Mouse (Mus musculus): ENCODE measurements at regions not wholly inside any gene's neighbourhood (a gene's known extent, or its start where the extent isn't known, plus 50 kb on each side); places are given as distances from the start of the nearest gene placed in this dataset.

- in situ Hi-C loops (cut with MboI; ENCODE audit: low pct_ligation_motif_present, low pct_unique_long_range_greater_than_20kb, low sequenced_read_pairs), result no loop called here
- no peaks in the 10 kb centered on the region for H3K79me2 ChIP-seq (replicated peaks; ENCODE audit: control insufficient read depth, extremely low read depth, insufficient read depth, poor library complexity, severe bottlenecking)
- H3K4me3 ChIP-seq (replicated peaks in 1 of 3; ENCODE audit: low read depth in 2 of 3, low read length in 2 of 3, poor library complexity in 1 of 3), result no peak overlapping the region
- no peak overlapping the region for H3K9ac ChIP-seq (ENCODE audit: insufficient read depth, low read depth)
- no peak for TF ChIP-seq USF1 (IDR thresholded peaks at IDR 0.05; ENCODE audit: low read depth, low read length)
- TF ChIP-seq POLR2A (IDR thresholded peaks at IDR 0.05; ENCODE audit: low read depth, low read length), result no peak
- TF ChIP-seq ZNF384 (IDR thresholded peaks at IDR 0.05; ENCODE audit: low read depth, low read length), result no peak
- no peak for TF ChIP-seq GABPA (IDR thresholded peaks at IDR 0.05; ENCODE audit: insufficient replicate concordance, low read depth, low read length)
- no peak for TF ChIP-seq BHLHE40 (IDR thresholded peaks at IDR 0.05; ENCODE audit: low read depth, low read length)
- TF ChIP-seq ZMIZ1 (IDR thresholded peaks at IDR 0.05; ENCODE audit: low read depth, low read length), result no peak
- TF ChIP-seq JUND (conservative IDR thresholded peaks at IDR 0.05; ENCODE audit: low read depth, low read length), result no peak
- TF ChIP-seq UBTF (IDR thresholded peaks at IDR 0.05; ENCODE audit: low read depth, low read length), result no peak
- no peak for TF ChIP-seq HCFC1 (IDR thresholded peaks at IDR 0.05; ENCODE audit: low read depth, low read length)
- TF ChIP-seq MAFK (IDR thresholded peaks at IDR 0.05; ENCODE audit: insufficient replicate concordance, low read length), result no peak
- no peak for TF ChIP-seq E2F4 (IDR thresholded peaks at IDR 0.05; ENCODE audit: insufficient replicate concordance, low read depth, low read length)
- H3K9me3 ChIP-seq (replicated peaks; ENCODE audit: low read length), result no peaks in the 10 kb centered on the region
- H3K4me1 ChIP-seq (ENCODE audit: control insufficient read depth in 1 of 2, insufficient read depth in 2 of 2), result peaks cover 3 to 13% of the 10 kb centered on the region in 2 experiments; a peak in 3 of 4 replicates
- H3K27ac ChIP-seq (ENCODE audit: insufficient read depth, low read depth), result no peak overlapping the region
- no peak for DNase-seq (ENCODE audit: extremely low read depth)
- H3K4me2 ChIP-seq (ENCODE audit: insufficient read depth, low read depth, poor library complexity, severe bottlenecking), result no peak overlapping the region
- H3K27me3 ChIP-seq (replicated peaks), result no peaks in the 10 kb centered on the region
- no peaks in the 10 kb centered on the region for H3K36me3 ChIP-seq (replicated peaks in 1 of 2; ENCODE audit: control insufficient read depth in 1 of 2, insufficient read depth in 1 of 2, low read length in 1 of 2)
- dilution Hi-C loops (cut with MboI; ENCODE audit: extremely low pct_ligation_motif_present, extremely low pct_unique_long_range_greater_than_20kb, low sequenced_read_pairs), result no loop called here
Observed at GRCm38 (mm10) chr2:116942321-116942791, 63.9 kb downstream of the Tmco5 start.

GRCm38 (mm10) chr2:116948538-116948937 lies 70.0 kb downstream of the Tmco5 start:
- in situ Hi-C loops (cut with MboI; ENCODE audit: low pct_ligation_motif_present, low pct_unique_long_range_greater_than_20kb, low sequenced_read_pairs), result no loop called here

More at GRCm38 (mm10) chr2:116948538-116948937, 70.0 kb downstream of the Tmco5 start:
- Histone ChIP-seq H3K9me3 (replicated peaks; ENCODE audit: low read length) (peaks cover 6% of the 10 kb centered on the region), H3K4me3 (replicated peaks in 1 of 3; ENCODE audit: low read depth in 2 of 3, low read length in 2 of 3, poor library complexity in 1 of 3) (no peak overlapping the region), H3K4me2 (ENCODE audit: insufficient read depth, low read depth, poor library complexity, severe bottlenecking) (no peak overlapping the region), H3K4me1 (ENCODE audit: control insufficient read depth in 1 of 2, insufficient read depth in 2 of 2) (peaks cover 4 to 11% of the 10 kb centered on the region in 2 experiments; a peak in 3 of 4 replicates), H3K79me2 (replicated peaks; ENCODE audit: control insufficient read depth, extremely low read depth, insufficient read depth, poor library complexity, severe bottlenecking) (no peaks in the 10 kb centered on the region), H3K27me3 (replicated peaks) (no peaks in the 10 kb centered on the region), H3K27ac (ENCODE audit: insufficient read depth, low read depth) (no peak overlapping the region), H3K36me3 (replicated peaks in 1 of 2; ENCODE audit: control insufficient read depth in 1 of 2, insufficient read depth in 1 of 2, low read length in 1 of 2) (no peaks in the 10 kb centered on the region), H3K9ac (ENCODE audit: insufficient read depth, low read depth) (no peak overlapping the region)
- TF ChIP-seq RCOR1 (conservative IDR thresholded peaks at IDR 0.05; ENCODE audit: low read depth, low read length) (no peak), JUN (IDR thresholded peaks at IDR 0.05; ENCODE audit: insufficient read depth, low read depth, low read length) (no peak), GABPA (IDR thresholded peaks at IDR 0.05; ENCODE audit: insufficient replicate concordance, low read depth, low read length) (no peak), BHLHE40 (IDR thresholded peaks at IDR 0.05; ENCODE audit: low read depth, low read length) (no peak), EP300 (IDR thresholded peaks at IDR 0.05; ENCODE audit: low read length) (no peak), ELF1 (IDR thresholded peaks at IDR 0.05; ENCODE audit: low read depth, low read length) (no peak), E2F4 (IDR thresholded peaks at IDR 0.05; ENCODE audit: insufficient replicate concordance, low read depth, low read length) (no peak), USF1 (IDR thresholded peaks at IDR 0.05; ENCODE audit: low read depth, low read length) (no peak), USF2 (conservative IDR thresholded peaks at IDR 0.05; ENCODE audit: low read depth, low read length) (no peak), NELFE (IDR thresholded peaks at IDR 0.05; ENCODE audit: low read depth, low read length) (no peak), CHD2 (IDR thresholded peaks at IDR 0.05; ENCODE audit: low read length) (no peak), PAX5 (IDR thresholded peaks at IDR 0.05; ENCODE audit: low read length) (no peak), IRF4 (IDR thresholded peaks at IDR 0.05; ENCODE audit: low read depth, low read length) (no peak), RAD21 (IDR thresholded peaks at IDR 0.05; ENCODE audit: low read depth, low read length) (no peak)
- dilution Hi-C loops (cut with MboI; ENCODE audit: extremely low pct_ligation_motif_present, extremely low pct_unique_long_range_greater_than_20kb, low sequenced_read_pairs), result no loop called here
- DNase-seq (ENCODE audit: extremely low read depth), result no peak
